Mouse (Mus musculus) testis, postnatal 14 days (tissue): ENCODE results near the gene Basp1.

ENCODE experiments used
- DNase-seq: peaks from one replicate; pipeline ENCODE4 v3.0.0; 2021; ENCODE audit warnings: low spot score

Gene Basp1

GRCm38 (mm10) chr15:25363636-25364035, 49.9 kb downstream of the Basp1 start:
- no peak for DNase-seq

- DNase-seq = no peak
Observed at GRCm38 (mm10) chr15:25360825-25361224, 52.7 kb downstream of the Basp1 start.

GRCm38 (mm10) chr15:25358680-25359097, 54.9 kb downstream of the Basp1 start:
- no peak for DNase-seq

- DNase-seq = no peak
Observed at GRCm38 (mm10) chr15:25355339-25355738, 58.2 kb downstream of the Basp1 start.

- DNase-seq = no peak
Observed at GRCm38 (mm10) chr15:25354738-25355137, 58.8 kb downstream of the Basp1 start.

DNA sequence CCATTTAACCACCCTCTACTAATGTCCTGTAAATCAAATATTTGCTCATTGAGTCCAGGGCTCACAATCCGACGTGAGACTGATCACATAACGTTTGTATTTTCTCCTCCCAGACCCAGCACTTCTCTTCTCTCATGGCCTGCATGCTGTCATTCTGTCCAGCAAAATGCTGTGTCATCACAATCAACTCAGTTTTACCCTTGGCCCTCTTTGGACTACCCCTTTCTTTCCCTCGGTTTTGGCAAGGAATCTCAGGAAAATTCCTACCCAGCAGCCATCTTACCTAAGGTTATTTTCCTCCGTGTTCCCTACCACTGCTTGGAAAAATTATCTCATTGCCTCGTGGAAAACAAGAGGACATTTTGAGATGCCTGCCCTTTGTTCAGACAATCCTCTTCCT, 60.1 kb downstream of the Basp1 start:
- DNase-seq = no peak

DNA sequence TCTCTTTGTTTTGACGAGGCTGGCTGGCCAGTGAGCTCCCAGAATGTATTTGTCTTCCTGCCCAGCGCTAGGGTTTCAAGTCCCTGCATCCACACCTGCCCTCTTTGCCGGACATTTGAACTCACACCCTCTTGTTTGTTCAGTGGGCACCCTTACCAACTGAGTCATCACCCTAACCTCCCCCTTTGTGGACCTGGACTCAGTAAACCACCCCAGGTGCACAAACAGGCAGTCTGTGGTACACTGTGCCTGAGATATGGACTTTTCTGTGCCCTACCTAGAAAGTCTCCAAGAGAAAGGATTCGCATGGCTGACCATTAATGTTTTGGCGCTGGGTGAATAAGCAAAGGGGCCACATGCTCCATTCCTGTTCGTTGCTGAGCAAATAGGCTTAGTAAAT, 70.3 kb downstream of the Basp1 start:
- no peak for DNase-seq

DNA sequence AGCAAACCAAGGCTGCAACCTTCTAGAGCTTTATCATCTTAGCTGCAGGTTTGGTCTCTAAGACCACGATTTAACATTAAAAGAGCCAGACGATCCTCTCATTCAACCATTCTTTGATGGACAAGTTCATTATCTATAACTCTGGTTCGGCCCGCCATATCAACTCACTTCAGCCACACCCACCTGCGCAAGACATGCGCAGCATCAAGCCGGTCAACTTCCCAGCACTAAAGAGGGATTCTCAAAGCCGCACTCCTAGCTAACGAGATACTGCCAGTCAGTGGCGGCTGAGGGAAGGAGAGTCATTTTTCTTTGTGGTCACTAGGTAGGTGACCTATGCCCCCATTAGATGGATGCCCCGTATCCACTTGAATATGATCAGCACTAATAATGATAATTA, 78.3 kb downstream of the Basp1 start:
- no peak for DNase-seq

- no peak for DNase-seq
Observed at GRCm38 (mm10) chr15:25331877-25332445, 81.6 kb downstream of the Basp1 start.

GRCm38 (mm10) chr15:25330946-25331345, 82.6 kb downstream of the Basp1 start:
- DNase-seq = peak; percentile 82

DNA sequence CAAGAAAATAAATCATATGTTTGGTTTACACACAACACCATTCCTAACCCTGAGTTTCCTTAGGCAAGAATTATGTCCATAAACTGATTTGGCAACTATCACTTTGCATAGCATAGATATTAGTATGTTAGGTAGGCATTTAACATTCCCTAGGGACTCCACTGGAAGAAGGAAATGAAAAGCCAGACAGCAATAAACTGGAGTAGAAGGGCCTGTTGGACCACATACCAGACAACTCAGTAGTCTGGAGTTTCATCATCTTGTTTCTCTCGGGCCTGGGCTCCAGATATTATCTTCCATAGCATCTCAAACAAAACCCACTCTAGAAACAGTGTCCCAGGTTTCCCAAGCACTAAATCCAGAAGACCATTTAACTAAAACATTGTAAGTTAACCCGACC, 91.0 kb downstream of the Basp1 start:
- no peak for DNase-seq

- DNase-seq = no peak
Observed at GRCm38 (mm10) chr15:25322111-25322510, 91.5 kb downstream of the Basp1 start.

GRCm38 (mm10) chr15:25321636-25322035, 91.9 kb downstream of the Basp1 start:
- DNase-seq = no peak

DNA sequence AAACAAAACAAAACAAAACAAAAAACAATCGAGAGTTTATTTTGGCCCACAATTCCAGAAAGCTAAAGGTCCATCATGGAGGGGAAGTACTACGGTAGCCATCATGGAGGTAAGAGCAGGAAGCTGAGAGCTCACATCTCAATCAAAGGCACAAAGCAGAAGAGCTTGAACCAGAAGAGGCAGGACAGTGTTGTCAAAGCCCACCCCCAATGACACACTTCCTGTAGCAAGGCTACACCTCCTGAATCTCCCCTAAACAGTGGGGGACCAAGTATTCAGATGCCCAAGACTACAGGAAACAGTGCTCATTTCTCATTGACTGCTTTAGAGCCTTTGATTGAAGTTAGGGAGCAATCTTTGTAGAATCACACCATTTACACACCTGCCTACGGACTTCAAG, 99.1 kb downstream of the Basp1 start:
- no peak for DNase-seq
